ENCODE assay signal across 7 mouse cellular contexts in the genomic region with DNA sequence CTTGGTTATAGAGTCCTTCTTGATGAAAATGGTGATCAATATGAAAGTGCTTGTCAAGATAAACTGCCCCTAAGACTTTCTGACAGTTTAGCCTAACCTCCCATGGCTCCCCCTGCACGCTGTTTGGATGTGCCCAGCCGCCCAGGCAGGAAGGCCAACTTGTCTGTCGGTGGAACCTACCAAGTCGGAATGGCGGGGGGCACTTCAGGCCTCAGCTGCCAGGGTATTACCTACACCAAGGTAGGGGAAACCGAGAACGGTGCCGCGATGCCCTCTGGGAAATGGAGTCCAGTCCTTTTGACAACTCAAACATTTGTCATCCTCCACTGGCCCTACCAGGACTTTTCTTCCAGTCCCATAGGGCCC. TPM values are rescaled to one million over a fixed set of nuclear protein-coding genes. Genes with fewer than 3 reads are reported as not detected.
DNase-seq lines count a peak whose midpoint lies in the region; ATAC-seq and TF ChIP-seq lines count a peak whose summit lies in the region.

No protein-coding gene starts in this region.

- H3K4me1 ChIP-seq in embryonic facial prominence, embryonic 12.5 days = peaks cover 10% of the 10 kb centered on the region
- peaks cover 4% of the 10 kb centered on the region; the same call in 1 of the 2 replicates for H3K4me1 ChIP-seq in kidney, adult 2 months (ENCODE audit: control insufficient read depth, insufficient read depth, low read length)
- peaks cover 14% of the 10 kb centered on the region for H3K4me1 ChIP-seq in limb, embryonic 12.5 days (replicated peaks)
- peaks cover 31% of the 10 kb centered on the region for H3K4me1 ChIP-seq in midbrain, embryonic 15.5 days
- H3K4me1 ChIP-seq in spleen, adult 2 months (ENCODE audit: control insufficient read depth, insufficient read depth, insufficient read length) = peaks cover 13% of the 10 kb centered on the region

- no peaks in the 10 kb centered on the region for H3K9me3 ChIP-seq in embryonic facial prominence, embryonic 12.5 days
- no peaks in the 10 kb centered on the region for H3K9me3 ChIP-seq in limb, embryonic 12.5 days
- H3K9me3 ChIP-seq in midbrain, embryonic 15.5 days = no peaks in the 10 kb centered on the region

- peak; percentile 91 for DNase-seq in adrenal gland, postnatal 25 days
- peak; percentile 93 to 94 for DNase-seq in heart, adult 18-20 months
- DNase-seq in kidney, adult 2 months = peak; percentile 97
- DNase-seq in spleen, adult 2 months (ENCODE audit: low read depth in 1 of 2, low spot score in 2 of 2) = peak; percentile 98 to 100

- H3K4me3 ChIP-seq in embryonic facial prominence, embryonic 12.5 days = peak overlapping the region; percentile 84
- H3K4me3 ChIP-seq in kidney, adult 2 months (ENCODE audit: insufficient read depth, low read depth, low read length) = peak overlapping the region; percentile 52
- peak overlapping the region; percentile 85 for H3K4me3 ChIP-seq in limb, embryonic 12.5 days (replicated peaks)
- H3K4me3 ChIP-seq in midbrain, embryonic 15.5 days = peak overlapping the region; percentile 65
- H3K4me3 ChIP-seq in spleen, adult 2 months (ENCODE audit: extremely low read depth, insufficient read depth, insufficient read length) = peak overlapping the region; percentile 70

- no peak for TF ChIP-seq POLR2A in kidney, adult 2 months (IDR thresholded peaks at IDR 0.05; ENCODE audit: low read depth, low read length)
- TF ChIP-seq POLR2A in spleen, adult 2 months (IDR thresholded peaks at IDR 0.05; ENCODE audit: low read depth, low read length) = no peak

- H3K27ac ChIP-seq in embryonic facial prominence, embryonic 12.5 days = peak overlapping the region; percentile 83
- H3K27ac ChIP-seq in kidney, adult 2 months (ENCODE audit: insufficient read depth, low read depth, low read length) = peak overlapping the region; percentile 68
- H3K27ac ChIP-seq in limb, embryonic 12.5 days = peak overlapping the region; percentile 83
- peak overlapping the region; percentile 94 for H3K27ac ChIP-seq in midbrain, embryonic 15.5 days
- peak overlapping the region; percentile 93 for H3K27ac ChIP-seq in spleen, adult 2 months (ENCODE audit: insufficient read depth, low read length)

- no peaks in the 10 kb centered on the region for H3K36me3 ChIP-seq in embryonic facial prominence, embryonic 12.5 days
- no peaks in the 10 kb centered on the region for H3K36me3 ChIP-seq in kidney, adult 2 months (ENCODE audit: control insufficient read depth, insufficient read depth, low read length)
- H3K36me3 ChIP-seq in limb, embryonic 12.5 days = peaks cover 3% of the 10 kb centered on the region
- H3K36me3 ChIP-seq in midbrain, embryonic 15.5 days (replicated peaks) = peaks cover 3% of the 10 kb centered on the region; the same call in 1 of the 2 replicates
- peaks cover 7% of the 10 kb centered on the region for H3K36me3 ChIP-seq in spleen, adult 2 months (ENCODE audit: control insufficient read depth, insufficient read depth, low read length)

- 0% methylated on average over 9 of the region's 9 CpGs for WGBS in embryonic facial prominence, embryonic 12.5 days
- WGBS in kidney, adult 2 months = 0% methylated on average over 9 of the region's 9 CpGs
- WGBS in limb, embryonic 12.5 days = under 1% methylated on average over 9 of the region's 9 CpGs
- 1% methylated on average over 9 of the region's 9 CpGs for whole genome bisulfite sequencing in midbrain, embryonic 15.5 days
- WGBS in spleen, adult 2 months = 0% methylated on average over 9 of the region's 9 CpGs

- H3K4me2 ChIP-seq in embryonic facial prominence, embryonic 12.5 days (replicated peaks) = peak overlapping the region; percentile 82
- H3K4me2 ChIP-seq in limb, embryonic 12.5 days = peak overlapping the region; percentile 83
- H3K4me2 ChIP-seq in midbrain, embryonic 15.5 days = peak overlapping the region; percentile 83

- no peak for TF ChIP-seq CTCF in kidney, adult 2 months (conservative IDR thresholded peaks at IDR 0.05; ENCODE audit: insufficient read depth, insufficient read length, low read depth, low read length)
- no peak for TF ChIP-seq CTCF in spleen, adult 2 months (IDR thresholded peaks at IDR 0.05; ENCODE audit: extremely low read depth, insufficient read depth, insufficient read length, insufficient replicate concordance)

- peak; percentile 92 for ATAC-seq in embryonic facial prominence, embryonic 12.5 days (ENCODE audit: insufficient number of reproducible peaks, insufficient read depth, low FRiP score, low TSS enrichment)
- ATAC-seq in limb, embryonic 12.5 days (ENCODE audit: insufficient number of reproducible peaks, insufficient read depth, low FRiP score, low TSS enrichment, low read depth) = peak; percentile 97
- peak; percentile 98 for ATAC-seq in midbrain, embryonic 15.5 days (replicated peaks)

- H3K9ac ChIP-seq in embryonic facial prominence, embryonic 12.5 days = peak overlapping the region; percentile 63
- peak overlapping the region; percentile 74; the same call in 1 of the 2 replicates for H3K9ac ChIP-seq in limb, embryonic 12.5 days (replicated peaks)
- peak overlapping the region; percentile 85 for H3K9ac ChIP-seq in midbrain, embryonic 15.5 days

- H3K27me3 ChIP-seq in embryonic facial prominence, embryonic 12.5 days = no peaks in the 10 kb centered on the region; the same call in 1 of the 2 replicates
- no peaks in the 10 kb centered on the region for H3K27me3 ChIP-seq in kidney, adult 2 months (replicated peaks; ENCODE audit: control insufficient read depth, insufficient read depth, low read length)
- peaks cover 9% of the 10 kb centered on the region; the same call in 1 of the 2 replicates for H3K27me3 ChIP-seq in limb, embryonic 12.5 days
- no peaks in the 10 kb centered on the region for H3K27me3 ChIP-seq in midbrain, embryonic 15.5 days (replicated peaks)
- no peaks in the 10 kb centered on the region for H3K27me3 ChIP-seq in spleen, adult 2 months (ENCODE audit: control insufficient read depth, insufficient read depth, low read length)

RNA-seq across cellular contexts. Expression of a gene that starts 0.5 kb away (rescaled TPM):
- total RNA-seq in adrenal gland, postnatal 25 days (2021) = 21.0 and 22.9 TPM in 2 replicates
- polyA plus RNA-seq in embryonic facial prominence, embryonic 12.5 days (2016; fragmentation: Nextera tagmentation; extraction: Ambion mirVana) = 17.5 and 18.1 TPM in 2 replicates
- 1 to 10 TPM; 6.0 to 6.1 TPM for total RNA-seq in heart, adult 18-20 months (2021)
- 12.7 and 14.7 TPM in 2 replicates for polyA plus RNA-seq in kidney, adult 2 months (2012; rRNA removed)
- polyA plus RNA-seq in limb, embryonic 12.5 days (2016; fragmentation: Nextera tagmentation; extraction: Ambion mirVana) = 13.3 and 16.2 TPM in 2 replicates
- polyA plus RNA-seq in midbrain, embryonic 15.5 days (2015; fragmentation: Nextera tagmentation; extraction: Ambion mirVana) = 65.4 and 69.3 TPM in 2 replicates
- 34.4 and 37.3 TPM in 2 replicates for polyA plus RNA-seq in spleen, adult 2 months (2012; rRNA removed)

RNA-seq across cellular contexts. Expression of a gene that starts 19.5 kb away (rescaled TPM):
- total RNA-seq in adrenal gland, postnatal 25 days (2021) = 16.7 and 22.7 TPM in 2 replicates
- 1.1 and 1.3 TPM in 2 replicates for polyA plus RNA-seq in embryonic facial prominence, embryonic 12.5 days (2016; fragmentation: Nextera tagmentation; extraction: Ambion mirVana)
- 10 to 100 TPM; 18.1 to 26.5 TPM for total RNA-seq in heart, adult 18-20 months (2021)
- 92.2 and 106 TPM in 2 replicates for polyA plus RNA-seq in kidney, adult 2 months (2012; rRNA removed)
- 1.9 and 2.0 TPM in 2 replicates for polyA plus RNA-seq in limb, embryonic 12.5 days (2016; fragmentation: Nextera tagmentation; extraction: Ambion mirVana)
- 2.7 and 3.0 TPM in 2 replicates for polyA plus RNA-seq in midbrain, embryonic 15.5 days (2015; fragmentation: Nextera tagmentation; extraction: Ambion mirVana)
- polyA plus RNA-seq in spleen, adult 2 months (2012; rRNA removed) = 74.4 and 90.0 TPM in 2 replicates

RNA-seq across cellular contexts. Expression of a gene that starts 19.6 kb away (rescaled TPM):
- 34.0 and 41.8 TPM in 2 replicates for total RNA-seq in adrenal gland, postnatal 25 days (2021)
- 32.0 and 32.6 TPM in 2 replicates for polyA plus RNA-seq in embryonic facial prominence, embryonic 12.5 days (2016; fragmentation: Nextera tagmentation; extraction: Ambion mirVana)
- total RNA-seq in heart, adult 18-20 months (2021) = 10 to 100 TPM; 15.1 to 20.2 TPM
- polyA plus RNA-seq in kidney, adult 2 months (2012; rRNA removed) = 27.0 and 31.7 TPM in 2 replicates
- polyA plus RNA-seq in limb, embryonic 12.5 days (2016; fragmentation: Nextera tagmentation; extraction: Ambion mirVana) = 30.1 and 30.3 TPM in 2 replicates
- polyA plus RNA-seq in midbrain, embryonic 15.5 days (2015; fragmentation: Nextera tagmentation; extraction: Ambion mirVana) = 37.2 and 43.6 TPM in 2 replicates
- 21.4 and 24.6 TPM in 2 replicates for polyA plus RNA-seq in spleen, adult 2 months (2012; rRNA removed)

RNA-seq across cellular contexts. Expression of a gene that starts 53.7 kb away (rescaled TPM):
- total RNA-seq in adrenal gland, postnatal 25 days (2021) = 10.4 and 13.2 TPM in 2 replicates
- polyA plus RNA-seq in embryonic facial prominence, embryonic 12.5 days (2016; fragmentation: Nextera tagmentation; extraction: Ambion mirVana) = 17.5 and 18.1 TPM in 2 replicates
- 1 to 10 TPM; 2.3 to 3.4 TPM for total RNA-seq in heart, adult 18-20 months (2021)
- polyA plus RNA-seq in kidney, adult 2 months (2012; rRNA removed) = 11.5 and 11.7 TPM in 2 replicates
- polyA plus RNA-seq in limb, embryonic 12.5 days (2016; fragmentation: Nextera tagmentation; extraction: Ambion mirVana) = 18.0 and 19.6 TPM in 2 replicates
- polyA plus RNA-seq in midbrain, embryonic 15.5 days (2015; fragmentation: Nextera tagmentation; extraction: Ambion mirVana) = 18.1 and 18.8 TPM in 2 replicates
- 16.2 and 18.3 TPM in 2 replicates for polyA plus RNA-seq in spleen, adult 2 months (2012; rRNA removed)

Comparison
In these comparisons a context has a peak if more than half of its experiments do, and no peak if none do; other contexts are left out.
1. Peak in every context shown above with its lines: DNase-seq, ATAC-seq, H3K4me3 ChIP-seq and H3K27ac ChIP-seq.
2. RNA of a gene that starts 19.5 kb away (polyA plus RNA-seq): 92.2 to 106 TPM in kidney, adult 2 months and 74.4 to 90.0 TPM in spleen, adult 2 months; 2.7 to 3.0 TPM in midbrain, embryonic 15.5 days, 1.9 to 2.0 TPM in limb, embryonic 12.5 days and 1.1 to 1.3 TPM in embryonic facial prominence, embryonic 12.5 days; every median in the first group is over 10 times any median in the second.